Mouse (Mus musculus) left cerebral cortex, postnatal 25 days (tissue): ENCODE data around the gene 4921504E06Rik. TPM values are rescaled to one million over a fixed set of nuclear protein-coding genes. Genes with fewer than 3 reads are reported as not detected.

Source experiments
- DNase-seq, 2 experiments: peaks; one replicate each; pipeline ENCODE4 v3.0.0; 2022; ENCODE audit warnings: low spot score in 2 of 2, mixed read lengths in 1 of 2
- intact Hi-C: fragments of 180-260 bp; cut with DNase I; formaldehyde crosslinking; loops from one replicate; pipeline ENCODE4 v1.15.1; 2025
- total RNA-seq, 2 experiments: library from RNA; stranded (reverse); gene quantifications; 2 replicates each; pipeline ENCODE4 v1.2.3; 2021

The 4921504E06Rik gene
- total RNA-seq, 2 experiments from 2014 or later, result not detected

DNA sequence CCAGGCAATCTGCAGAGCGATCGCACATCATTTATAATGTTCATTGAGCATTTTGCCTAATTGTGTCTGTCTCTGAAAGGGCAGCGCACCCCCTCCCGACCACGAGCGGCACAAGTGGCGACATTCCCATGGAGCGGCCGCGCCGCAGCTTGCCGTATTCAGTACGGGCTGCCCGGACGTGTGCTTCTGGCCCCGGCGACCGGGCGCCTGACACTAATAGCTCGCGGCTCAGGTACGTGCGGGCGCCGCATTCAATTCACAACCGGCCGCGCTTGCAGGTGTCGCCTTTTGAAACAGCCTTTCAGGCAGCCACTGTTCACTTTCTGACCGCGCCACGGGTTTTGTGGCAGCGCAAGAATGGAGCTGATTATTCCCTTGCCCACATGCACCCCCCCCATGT lies 123.0 kb downstream of the 4921504E06Rik start:
- no peak for DNase-seq
- intact Hi-C loops, result no loop called here

DNA sequence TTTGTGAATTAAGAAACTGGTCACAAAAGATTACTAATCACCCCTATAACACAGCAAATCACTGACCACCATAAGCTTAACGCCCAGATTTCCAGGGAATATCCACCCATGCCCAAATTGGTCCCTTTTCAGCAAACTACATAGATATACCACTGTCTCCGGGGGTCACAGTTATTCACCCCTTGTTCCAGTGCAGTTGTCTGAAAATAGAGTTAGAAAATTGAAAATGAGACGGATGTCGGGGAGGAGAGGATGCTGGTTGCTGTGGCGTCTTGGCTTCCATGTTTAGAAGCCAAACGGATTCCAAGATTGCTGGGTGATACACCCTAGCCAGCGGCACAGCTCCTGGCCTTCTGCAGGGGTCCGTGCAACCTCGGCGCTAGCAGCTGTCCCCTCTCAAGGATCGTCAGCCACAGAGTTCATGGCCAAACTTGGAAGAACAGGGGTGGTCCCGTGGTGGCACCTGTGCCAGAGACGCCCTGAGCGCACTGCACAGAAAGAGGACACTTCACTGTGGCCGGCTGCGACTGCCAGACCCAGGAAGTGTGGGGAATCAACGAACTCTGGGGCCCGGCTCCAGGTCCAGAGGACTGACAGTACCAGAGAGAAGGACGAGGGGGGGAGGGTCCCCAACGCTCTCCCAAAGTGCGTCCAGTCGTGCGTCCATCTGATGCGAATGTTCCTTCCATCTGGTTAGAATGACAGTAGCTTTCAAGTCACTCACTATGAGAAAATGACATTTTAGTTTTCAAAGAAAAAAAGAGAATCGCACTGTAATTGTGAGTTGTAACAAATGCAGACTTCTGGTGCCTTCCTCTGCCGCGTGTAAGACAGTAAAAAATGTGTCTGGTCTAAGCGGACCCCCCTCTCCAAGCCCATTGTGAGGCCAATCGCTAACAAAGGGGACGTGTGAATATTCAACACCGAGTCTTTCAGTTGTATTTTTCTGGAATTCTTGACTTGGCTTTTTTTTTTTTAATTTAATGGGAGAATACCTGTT lies 123.7 kb downstream of the 4921504E06Rik start:
- intact Hi-C loops, result no loop called here
- DNase-seq, result no peak

- intact Hi-C loops, result no loop called here
- DNase-seq, result no peak
Measured at GRCm38 (mm10) chr2:19429031-19429430, 124.7 kb downstream of the 4921504E06Rik start.

DNA sequence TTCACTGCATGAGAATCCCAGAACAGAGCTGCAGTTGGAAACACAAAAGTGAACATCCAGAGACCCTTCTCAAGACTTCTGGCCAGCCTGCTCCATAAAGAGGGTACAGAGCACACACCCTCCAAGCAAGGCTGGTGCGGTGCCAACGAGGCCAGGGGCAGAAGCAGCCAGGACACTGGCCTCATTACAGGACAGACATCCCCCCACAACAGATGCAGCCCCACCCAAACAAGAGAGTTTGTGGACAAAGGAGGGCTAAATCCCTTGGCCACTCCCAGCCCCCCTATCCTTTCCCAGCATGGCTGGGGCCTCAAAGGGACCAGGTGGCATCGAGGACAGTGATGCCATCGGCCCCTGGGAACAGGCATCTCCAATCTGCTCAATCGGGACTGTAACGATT lies 130.6 kb downstream of the 4921504E06Rik start:
- no peak for DNase-seq
- intact Hi-C loops, result no loop called here

- DNase-seq, result no peak
- intact Hi-C loops, result no loop called here
Measured at GRCm38 (mm10) chr2:19422226-19422625, 131.5 kb downstream of the 4921504E06Rik start.

DNA sequence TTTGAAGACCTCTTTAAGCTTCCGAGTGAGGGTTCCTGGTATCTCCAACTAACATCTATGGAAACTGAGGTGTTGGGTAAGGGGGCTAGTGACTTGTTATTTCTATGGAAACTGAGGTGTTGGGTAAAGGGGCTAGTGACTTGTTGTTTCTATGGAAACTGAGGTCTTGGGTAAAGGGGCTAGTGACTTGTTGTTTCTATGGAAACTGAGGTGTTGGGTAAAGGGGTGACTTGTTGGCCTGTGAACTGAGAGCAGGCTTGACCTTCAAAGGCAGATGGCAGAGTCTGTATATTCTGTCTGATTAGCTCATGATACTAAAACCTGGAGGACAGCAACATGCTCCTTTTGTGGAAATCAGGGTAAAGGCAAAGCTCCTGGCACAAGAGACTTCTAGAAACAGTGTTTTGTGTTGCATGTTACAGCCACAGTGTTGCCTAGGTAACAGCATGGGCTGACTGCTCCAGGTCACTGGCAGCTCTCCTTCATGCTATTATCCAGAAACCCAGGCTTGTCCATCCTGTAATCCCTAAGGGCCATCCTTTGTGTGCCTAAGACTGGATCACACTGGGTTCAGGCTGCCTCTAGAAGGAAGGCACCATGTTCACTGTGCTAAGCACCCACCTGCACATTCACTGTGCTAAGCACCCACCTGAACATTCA lies 133.9 kb downstream of the 4921504E06Rik start:
- no peak for DNase-seq
- intact Hi-C loops, result loop anchor here (5.0 to 10.0 kb wide), 3 partner anchors 487 to 1767 kb away; partner anchors contain the start of gene Etl4

DNA sequence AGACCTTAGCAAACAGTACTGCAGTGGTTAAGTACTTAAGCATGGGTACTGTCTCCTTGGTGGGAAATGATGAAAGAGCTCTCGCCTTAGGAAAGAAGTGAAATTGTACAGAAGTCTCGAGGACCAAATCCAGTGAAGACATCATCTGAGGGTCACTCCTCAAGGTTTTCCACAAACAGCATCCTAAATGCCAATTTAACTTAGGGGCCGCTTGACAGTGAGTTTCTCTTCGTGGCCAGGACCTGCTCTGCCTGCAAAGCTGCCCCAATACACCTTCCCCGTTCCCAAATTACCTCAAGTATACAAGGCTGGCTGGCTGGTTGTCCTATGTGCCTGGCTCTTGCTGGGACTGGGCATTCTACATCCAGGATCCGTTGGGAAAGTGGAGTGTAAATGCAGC lies 137.6 kb downstream of the 4921504E06Rik start:
- intact Hi-C loops, result loop anchor here (5.0 to 10.0 kb wide), 3 partner anchors 491 to 1771 kb away; partner anchors contain the start of gene Etl4
- no peak for DNase-seq

- intact Hi-C loops, result loop anchor here (1.0 to 10.0 kb wide), 4 partner anchors 104 to 1772 kb away; partner anchors contain the start of gene Etl4
- peak; percentile 65 to 84 for DNase-seq
Measured at GRCm38 (mm10) chr2:19415063-19415521, 138.6 kb downstream of the 4921504E06Rik start.

DNA sequence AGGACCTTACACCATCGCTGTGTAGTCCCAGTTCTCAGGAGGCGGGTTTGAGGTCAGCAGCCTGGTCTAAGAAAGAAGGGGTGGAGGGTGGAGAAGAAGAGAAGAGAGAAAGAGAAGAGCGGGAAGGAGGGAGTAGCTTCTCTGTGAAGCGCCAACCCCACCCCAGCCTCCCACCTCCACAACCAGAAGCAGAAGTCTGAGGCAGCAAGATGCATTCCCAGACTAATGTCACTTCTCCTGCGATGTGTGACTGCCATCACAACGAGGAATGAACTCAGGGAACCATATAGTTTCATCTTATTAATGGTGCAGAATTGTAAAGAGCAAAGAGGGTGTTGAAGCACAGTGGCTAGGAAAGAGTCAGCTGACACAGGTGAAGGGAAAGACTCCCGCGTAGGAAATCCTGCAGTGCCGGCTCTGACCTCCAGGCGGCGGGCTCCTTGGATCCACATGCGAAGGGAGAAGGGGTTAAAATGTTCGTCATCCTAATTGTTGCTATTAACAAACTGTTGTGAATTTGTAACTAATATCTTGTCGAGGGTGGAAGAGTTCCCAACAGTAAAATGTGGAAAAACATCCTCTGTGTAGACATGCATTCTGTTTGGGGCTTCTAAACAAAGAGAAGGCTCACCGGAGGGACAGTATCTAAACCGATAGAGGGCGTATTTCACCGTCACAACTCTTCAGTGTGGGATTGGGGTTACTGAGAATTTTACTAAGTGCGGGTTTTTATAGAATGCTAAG lies 139.3 kb downstream of the 4921504E06Rik start:
- intact Hi-C loops, result loop anchor here (10.0 kb wide), 1 partner anchor 1430 kb away; no protein-coding TSS in a partner anchor
- DNase-seq, result peak; percentile 66 to 73

Other genes with a start within 250 kb of the 4921504E06Rik start
- gene Msrb2, start 182.5 kb downstream of the 4921504E06Rik start, total RNA-seq, result 10 to 100 TPM; 17.8 to 22.1 TPM
- gene Ptf1a, start 108.3 kb downstream of the 4921504E06Rik start, total RNA-seq, result not detected
- gene Otud1, start 103.8 kb upstream of the 4921504E06Rik start, total RNA-seq, result 10 to 100 TPM; 26.3 to 30.0 TPM